Mouse (Mus musculus) CD4-positive, CD25-positive, alpha-beta regulatory T cell, adult 4 months (primary cell): Measurements from ENCODE around the gene Kcnh5. TPM values are rescaled to one million over a fixed set of nuclear protein-coding genes. Genes with fewer than 3 reads are reported as not detected.

Experiments
- ATAC-seq: one replicate; pipeline ENCODE4 v1.8.0; 2017
- polyA plus RNA-seq, 2 experiments: library from polyadenylated mRNA; unstranded; fragments of 100-300 nt; shearing (Covaris generic); gene quantifications; one replicate each; pipeline ENCODE4 v1.2.1; 2017

Gene Kcnh5
- not detected for polyA plus RNA-seq

- ATAC-seq: no peak
Measured at GRCm38 (mm10) chr12:75176691-75177645, at the start of gene Kcnh5. Gene Kcnh5, minus strand, starts transcription at chr12:75177332.

DNA sequence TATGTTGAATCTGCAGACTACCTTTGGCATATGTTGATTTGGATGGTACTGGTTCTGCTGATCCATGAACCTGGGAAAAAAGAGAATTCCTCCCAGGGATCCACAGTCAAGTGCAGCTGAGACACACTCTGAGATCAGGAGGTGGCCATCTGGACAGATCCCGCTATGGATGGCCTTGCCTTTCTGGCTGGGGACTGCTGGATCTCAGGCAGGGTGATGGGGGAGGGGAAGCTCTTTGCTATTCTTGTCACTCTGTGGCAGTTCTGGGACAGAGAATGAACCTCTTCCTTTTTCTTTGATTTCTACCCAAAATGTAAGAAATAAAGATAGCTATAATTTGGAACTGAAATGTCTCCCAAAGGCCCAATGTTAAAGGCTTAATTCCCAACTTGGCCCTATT lies 46.8 kb upstream of the Kcnh5 start:
- no peak for ATAC-seq

- ATAC-seq: no peak
Measured at GRCm38 (mm10) chr12:75189413-75189812, 12.3 kb upstream of the Kcnh5 start.

GRCm38 (mm10) chr12:75182646-75183045 lies 5.5 kb upstream of the Kcnh5 start:
- ATAC-seq: no peak

GRCm38 (mm10) chr12:75179491-75179890 lies 2.4 kb upstream of the Kcnh5 start:
- ATAC-seq: no peak

- ATAC-seq: no peak
Measured at GRCm38 (mm10) chr12:75177646-75178030, 506 bp upstream of the Kcnh5 start.

DNA sequence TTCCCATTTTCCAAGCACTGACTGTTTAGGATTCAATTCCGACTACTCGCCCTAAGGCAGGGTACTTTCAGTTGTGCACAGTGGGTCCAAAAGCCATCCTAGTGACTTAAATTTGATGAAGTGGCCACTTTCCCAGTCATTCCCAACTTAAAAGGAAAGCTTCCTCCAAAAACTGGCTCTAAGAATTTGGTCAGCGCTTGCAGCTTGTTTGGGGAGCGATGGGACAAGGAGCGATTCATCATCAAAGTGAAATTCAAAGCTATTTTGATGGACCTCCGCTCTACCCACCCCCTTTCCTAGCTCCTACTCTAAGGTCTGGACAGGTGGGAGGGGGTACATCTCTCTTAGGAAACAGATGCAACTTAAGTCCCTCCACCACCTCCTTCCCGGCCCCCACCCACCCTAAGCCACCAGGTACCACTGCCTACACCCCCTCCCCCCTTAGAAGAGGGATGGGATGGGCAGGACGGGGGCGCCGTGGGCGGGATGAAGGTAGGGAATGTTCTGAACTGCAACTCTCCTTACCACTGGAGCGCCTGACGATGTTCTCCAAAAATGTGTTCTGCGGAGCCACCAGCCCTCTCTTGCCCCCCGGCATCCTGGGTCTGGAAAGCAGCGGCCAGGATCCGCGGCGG lies 1.1 kb downstream of the Kcnh5 start:
- ATAC-seq: no peak

DNA sequence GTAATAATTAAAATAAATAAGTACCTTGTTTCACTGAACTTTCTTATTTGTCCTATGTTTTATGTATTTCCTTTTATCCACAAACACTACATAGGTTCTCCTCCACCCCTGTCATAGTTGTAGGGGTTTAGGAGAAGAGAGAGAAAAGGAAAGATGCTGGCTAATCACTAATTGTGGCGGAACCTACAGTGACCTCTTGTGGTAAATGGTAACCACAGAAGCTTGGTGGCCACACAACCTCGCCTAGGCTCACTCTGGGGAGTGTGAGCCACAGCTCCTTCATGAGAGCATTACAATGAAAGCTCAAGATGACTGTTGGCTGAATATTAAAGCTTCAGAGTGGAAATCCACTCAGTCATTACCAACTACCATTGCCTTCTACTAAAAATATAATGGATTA lies 6.2 kb downstream of the Kcnh5 start:
- ATAC-seq: no peak

DNA sequence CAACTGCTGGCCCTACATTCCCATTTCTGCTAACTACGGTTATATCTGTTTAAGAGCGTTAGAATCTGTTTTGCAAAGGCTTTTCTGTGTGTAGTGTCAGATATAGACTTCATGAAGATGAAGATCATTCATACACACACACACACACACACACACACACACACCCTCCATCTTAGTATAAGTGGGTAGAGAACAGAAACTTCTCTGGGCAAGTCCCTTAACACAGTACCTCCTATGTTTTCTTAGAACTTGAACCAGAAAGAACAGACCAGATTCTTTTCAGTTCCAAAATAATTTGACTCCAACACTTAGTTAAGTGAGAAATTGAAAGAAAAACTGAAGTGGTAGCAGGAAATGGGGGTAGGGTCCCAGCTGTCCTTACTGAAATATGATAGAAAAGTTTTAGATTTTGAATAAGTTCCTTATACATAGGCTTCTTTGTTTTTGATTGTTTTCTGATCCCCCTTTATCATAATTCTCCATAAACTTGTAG lies 24.0 kb downstream of the Kcnh5 start:
- ATAC-seq: no peak

DNA sequence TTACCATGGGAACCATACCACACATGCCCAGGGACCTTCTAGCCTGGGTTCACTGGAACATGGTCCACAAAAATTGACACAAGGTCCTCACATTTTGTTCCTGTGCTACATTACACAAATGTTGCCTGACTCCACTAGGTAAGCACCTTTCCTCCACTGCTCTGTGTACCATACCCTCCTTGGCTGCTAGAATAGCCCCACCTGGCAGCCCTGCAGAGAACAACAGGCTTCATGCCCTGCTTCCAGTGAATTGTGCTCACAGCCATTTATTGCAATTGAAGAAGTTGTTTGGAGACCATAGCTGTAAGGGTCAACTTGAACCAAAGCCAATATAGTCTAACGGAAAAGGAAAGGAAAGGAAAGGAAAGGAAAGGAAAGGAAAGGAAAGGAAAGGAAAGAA lies 37.3 kb downstream of the Kcnh5 start:
- ATAC-seq: no peak

- no peak for ATAC-seq
Measured at GRCm38 (mm10) chr12:75091921-75092320, 85.2 kb downstream of the Kcnh5 start.

DNA sequence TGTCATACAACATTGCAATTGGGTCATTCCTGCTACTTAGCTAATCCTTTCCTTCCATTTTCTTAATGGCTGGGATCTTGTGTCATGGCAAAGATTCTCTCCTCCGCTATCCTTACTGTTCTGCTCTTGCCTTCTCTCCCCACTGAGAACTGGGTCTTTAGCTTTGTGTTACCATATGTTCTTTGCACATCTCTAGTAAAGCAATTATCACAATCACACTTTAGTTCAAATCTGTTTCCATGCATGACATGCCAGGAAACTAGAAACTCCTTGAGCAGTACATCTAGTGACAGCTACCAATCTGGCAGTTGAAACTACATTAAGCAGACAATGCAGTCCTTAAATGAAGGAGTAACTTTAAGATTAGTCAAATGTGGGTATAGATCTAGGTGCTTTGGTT lies 86.2 kb downstream of the Kcnh5 start:
- no peak for ATAC-seq

GRCm38 (mm10) chr12:75077175-75077574 lies 100.0 kb downstream of the Kcnh5 start:
- ATAC-seq: no peak

DNA sequence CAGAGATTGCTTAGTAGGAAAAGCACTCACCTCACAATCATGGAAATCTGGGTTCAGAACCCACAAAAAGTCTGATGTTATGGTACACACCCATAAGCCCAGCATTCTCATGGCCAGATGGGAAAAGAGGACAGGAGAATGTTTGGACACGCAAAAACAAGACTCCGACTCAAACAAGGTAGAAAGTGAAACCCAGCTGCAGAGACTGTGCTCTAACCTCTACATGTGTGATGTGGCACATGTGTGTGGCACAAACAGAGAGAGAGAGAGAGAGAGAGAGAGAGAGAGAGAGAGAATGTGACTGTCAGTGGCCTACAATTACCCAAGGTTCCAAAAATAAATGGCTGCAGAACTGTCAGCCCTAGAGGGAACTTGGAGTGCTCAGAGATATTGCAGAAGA lies 106.1 kb downstream of the Kcnh5 start:
- no peak for ATAC-seq

GRCm38 (mm10) chr12:75062571-75062970 lies 114.6 kb downstream of the Kcnh5 start:
- no peak for ATAC-seq

- no peak for ATAC-seq
Measured at GRCm38 (mm10) chr12:75061731-75062130, 115.4 kb downstream of the Kcnh5 start.

GRCm38 (mm10) chr12:75053731-75054130 lies 123.4 kb downstream of the Kcnh5 start:
- no peak for ATAC-seq

DNA sequence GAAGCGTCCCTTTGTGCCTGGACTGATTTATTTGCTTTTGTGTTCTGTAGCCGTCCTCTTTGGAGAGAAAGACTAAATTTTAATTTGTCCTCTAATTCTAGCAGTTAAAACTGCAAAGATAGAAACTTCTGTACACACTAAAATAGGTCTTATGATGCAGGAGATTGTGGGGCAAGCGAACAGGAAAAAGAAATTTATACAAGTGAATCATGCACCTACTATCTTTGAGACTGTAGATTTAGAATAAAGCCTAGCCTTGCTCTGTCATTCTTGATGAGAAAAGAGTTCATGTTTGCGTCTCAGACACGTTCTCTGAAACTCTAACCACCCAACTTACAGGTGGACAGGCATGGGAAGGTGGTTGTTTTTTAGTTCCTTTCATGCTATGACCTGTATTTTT lies 140.4 kb downstream of the Kcnh5 start:
- no peak for ATAC-seq

DNA sequence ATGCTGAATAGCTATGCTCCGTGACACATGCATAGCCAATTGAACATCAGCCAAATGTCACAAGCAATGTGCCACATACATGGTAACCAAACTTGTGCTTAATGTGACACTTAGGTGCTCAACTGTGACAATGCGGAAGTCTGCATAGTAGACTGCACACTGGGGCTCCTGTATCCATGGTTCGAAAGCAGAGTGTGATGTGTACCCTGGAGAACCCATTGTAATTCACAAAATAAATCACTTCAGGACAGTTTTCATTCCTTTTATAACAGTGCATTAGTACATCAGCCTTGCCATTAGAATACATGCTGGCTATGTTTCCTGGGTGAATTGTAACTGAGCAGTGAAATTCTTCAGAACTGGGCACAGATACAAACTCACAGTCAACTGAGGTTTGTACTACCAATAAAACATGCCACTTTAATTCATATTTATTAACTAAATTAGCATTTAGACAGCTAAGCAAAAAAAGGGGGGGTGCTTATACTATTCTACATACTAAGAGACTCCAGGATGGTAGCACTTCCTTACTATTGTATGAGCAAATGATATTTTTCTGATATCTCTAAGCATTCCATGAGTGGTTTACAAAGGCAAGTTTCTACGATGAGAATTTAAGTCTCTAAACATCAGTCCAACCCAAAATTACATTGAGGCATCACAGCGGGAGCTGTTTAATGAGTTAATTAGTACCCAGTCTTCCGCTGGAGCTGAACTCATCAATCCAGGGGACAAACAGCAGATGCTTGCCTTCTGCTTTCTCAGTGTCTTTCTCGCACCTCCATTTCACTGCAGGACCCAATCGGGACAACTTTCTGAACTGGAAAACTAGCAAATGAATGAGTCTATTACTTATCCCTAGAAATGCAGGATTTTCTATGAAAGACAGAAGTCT lies 144.9 kb downstream of the Kcnh5 start:
- ATAC-seq: no peak

GRCm38 (mm10) chr12:74971187-74971586 lies 205.9 kb downstream of the Kcnh5 start:
- no peak for ATAC-seq

DNA sequence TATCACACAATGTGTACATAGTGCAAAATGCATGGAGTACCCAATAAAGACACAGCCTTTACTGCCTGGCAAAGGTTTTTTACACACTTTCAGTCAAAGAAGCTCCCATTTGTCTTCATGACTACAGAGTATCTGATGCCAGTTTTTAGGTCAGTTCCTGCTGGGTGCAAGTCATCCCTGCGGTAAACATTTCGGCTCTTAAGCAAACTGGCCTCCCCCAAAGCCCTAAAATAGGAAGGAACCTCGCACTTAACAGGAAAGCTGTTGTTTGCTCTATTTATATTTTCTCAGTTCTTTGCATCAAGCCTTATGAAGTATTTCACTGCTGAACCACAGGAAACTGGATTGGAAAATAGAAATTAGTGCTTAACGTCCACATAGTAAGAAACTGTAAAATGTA lies 207.7 kb downstream of the Kcnh5 start:
- no peak for ATAC-seq

DNA sequence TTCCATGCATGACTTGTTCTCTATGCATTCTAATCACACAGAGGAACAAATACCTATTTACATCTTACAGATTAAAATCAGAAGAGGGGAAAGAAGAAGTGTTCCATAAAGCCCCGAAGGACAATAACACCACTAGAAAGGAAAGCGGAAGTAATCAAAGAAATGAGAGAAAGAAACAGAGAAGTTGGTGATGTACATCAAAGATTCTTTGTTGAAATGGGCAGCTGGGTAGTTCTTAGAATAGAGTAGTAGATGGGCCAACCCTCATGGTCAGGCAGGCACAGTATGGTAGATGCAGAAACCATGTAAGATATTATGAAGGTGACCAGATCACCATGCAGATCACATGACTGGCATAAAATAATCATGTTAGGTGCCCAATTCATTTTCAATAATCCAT lies 210.9 kb downstream of the Kcnh5 start:
- no peak for ATAC-seq

DNA sequence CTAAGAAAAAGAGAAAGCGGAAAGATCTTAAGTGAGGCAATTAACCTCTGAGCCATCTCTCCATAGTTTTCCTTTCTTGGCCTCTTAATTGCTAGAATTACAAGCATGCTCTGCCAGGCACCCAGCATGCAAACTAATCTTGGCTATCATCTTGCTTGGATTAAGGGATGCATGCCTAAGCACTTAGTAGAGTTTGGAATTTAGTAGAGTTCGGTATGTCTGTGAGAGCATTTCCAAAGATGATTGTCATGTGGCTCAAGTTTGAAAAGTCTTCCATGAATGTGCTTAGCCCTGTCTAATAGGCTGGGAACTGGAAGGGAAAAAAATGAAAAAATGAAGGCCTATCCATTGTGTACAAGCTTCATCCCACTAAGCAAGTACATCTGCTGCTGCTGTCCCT lies 224.5 kb downstream of the Kcnh5 start:
- ATAC-seq: no peak
